Mouse (Mus musculus) megakaryocyte, embryonic 14.5 days (primary cell): ENCODE measurements at regions not wholly inside any gene's neighbourhood (a gene's known extent, or its start where the extent isn't known, plus 50 kb on each side); places are given as distances from the start of the nearest gene placed in this dataset.
"Not testable (repeated sequence)": the region's sequence is repeated elsewhere in the genome, so short reads cannot be mapped to it uniquely, and the experiment has no call there.

Experiments
- H3K27me3 ChIP-seq: replicated peaks from 2 replicates; pipeline ENCODE3; 2012; ENCODE audit warnings: inconsistent platforms
- H3K36me3 ChIP-seq: replicated peaks from 2 replicates; pipeline ENCODE3; 2012; ENCODE audit warnings: low read length, inconsistent platforms, mixed read lengths
- H3K4me1 ChIP-seq: 2 replicates; pipeline ENCODE4 v1.6.1; 2012; ENCODE audit warnings: inconsistent platforms
- H3K4me3 ChIP-seq: replicated peaks from 2 replicates; pipeline ENCODE3; 2012; ENCODE audit warnings: moderate library complexity, mild to moderate bottlenecking, inconsistent platforms
- H3K9me3 ChIP-seq: 2 replicates; pipeline ENCODE4 v1.6.1; 2012; ENCODE audit warnings: inconsistent platforms
- FLI1 ChIP-seq: IDR thresholded peaks from 2 replicates; pipeline ENCODE4 v1.6.1; 2012; ENCODE audit warnings: low read length, inconsistent platforms, mixed read lengths
- GATA1 ChIP-seq: IDR thresholded peaks from 3 replicates; pipeline ENCODE4 v1.6.1; 2012; ENCODE audit warnings: mixed read lengths, low read length, inconsistent platforms, borderline replicate concordance

- H3K4me1 ChIP-seq = no peaks in the 10 kb centered on the region
Measured at GRCm38 (mm10) chr10:69036096-69036495, 115.1 kb upstream of the Rhobtb1 start.

GRCm38 (mm10) chr10:69044171-69044651 is 107.0 kb upstream of the Rhobtb1 start:
- TF ChIP-seq GATA1 = no peak
- no peak for TF ChIP-seq FLI1

More at GRCm38 (mm10) chr10:69036096-69036495, 115.1 kb upstream of the Rhobtb1 start:
- Histone ChIP-seq H3K27me3 (no peaks in the 10 kb centered on the region), H3K9me3 (peaks cover 26% of the 10 kb centered on the region), H3K4me3 (no peak overlapping the region), H3K36me3 (no peaks in the 10 kb centered on the region)
- TF ChIP-seq FLI1 = no peak

GRCm38 (mm10) chr10:69045275-69045674 is 106.0 kb upstream of the Rhobtb1 start:
- TF ChIP-seq GATA1 (no peak), FLI1 (no peak)
- H3K9me3 ChIP-seq = peaks cover 31% of the 10 kb centered on the region
- H3K4me3 ChIP-seq = no peak overlapping the region

More at GRCm38 (mm10) chr10:69044171-69044651, 107.0 kb upstream of the Rhobtb1 start:
- no peak overlapping the region for H3K4me3 ChIP-seq
- H3K9me3 ChIP-seq = peaks cover 30% of the 10 kb centered on the region
- H3K4me1 ChIP-seq = no peaks in the 10 kb centered on the region
- no peaks in the 10 kb centered on the region for H3K27me3 ChIP-seq
- H3K36me3 ChIP-seq = no peaks in the 10 kb centered on the region

GRCm38 (mm10) chr10:69046008-69046555 is 105.2 kb upstream of the Rhobtb1 start:
- Histone ChIP-seq H3K4me1 (no peaks in the 10 kb centered on the region), H3K27me3 (no peaks in the 10 kb centered on the region), H3K4me3 (no peak overlapping the region), H3K36me3 (no peaks in the 10 kb centered on the region), H3K9me3 (peaks cover 30% of the 10 kb centered on the region)
- no peak for TF ChIP-seq GATA1
- no peak for TF ChIP-seq FLI1

More at GRCm38 (mm10) chr10:69045275-69045674, 106.0 kb upstream of the Rhobtb1 start:
- no peaks in the 10 kb centered on the region for H3K4me1 ChIP-seq
- no peaks in the 10 kb centered on the region for H3K27me3 ChIP-seq
- no peaks in the 10 kb centered on the region for H3K36me3 ChIP-seq

GRCm38 (mm10) chr10:69078008-69078407 is 73.2 kb upstream of the Rhobtb1 start:
- Histone ChIP-seq H3K9me3 (peaks cover 8% of the 10 kb centered on the region), H3K4me3 (no peak overlapping the region), H3K27me3 (no peaks in the 10 kb centered on the region), H3K36me3 (no peaks in the 10 kb centered on the region), H3K4me1 (no peaks in the 10 kb centered on the region)
- TF ChIP-seq FLI1 (no peak), GATA1 (no peak)

GRCm38 (mm10) chr10:69086184-69086583 is 65.0 kb upstream of the Rhobtb1 start:
- Histone ChIP-seq H3K4me3 (no peak overlapping the region), H3K36me3 (no peaks in the 10 kb centered on the region)
- no peak for TF ChIP-seq GATA1
- TF ChIP-seq FLI1 = no peak

GRCm38 (mm10) chr10:69091872-69092271 is 59.4 kb upstream of the Rhobtb1 start:
- no peak overlapping the region for H3K4me3 ChIP-seq
- no peak for TF ChIP-seq GATA1
- TF ChIP-seq FLI1 = no peak

More at GRCm38 (mm10) chr10:69086184-69086583, 65.0 kb upstream of the Rhobtb1 start:
- no peaks in the 10 kb centered on the region for H3K4me1 ChIP-seq
- no peaks in the 10 kb centered on the region for H3K27me3 ChIP-seq
- peaks cover 11% of the 10 kb centered on the region; the same call in 1 of the 2 replicates for H3K9me3 ChIP-seq

GRCm38 (mm10) chr10:69100021-69100420 is 51.2 kb upstream of the Rhobtb1 start:
- H3K4me3 ChIP-seq = no peak overlapping the region
- H3K36me3 ChIP-seq = no peaks in the 10 kb centered on the region
- H3K4me1 ChIP-seq = peaks cover 7% of the 10 kb centered on the region
- H3K9me3 ChIP-seq = peaks cover 26% of the 10 kb centered on the region
- no peaks in the 10 kb centered on the region for H3K27me3 ChIP-seq
- TF ChIP-seq FLI1 (no peak), GATA1 (no peak)

More at GRCm38 (mm10) chr10:69091872-69092271, 59.4 kb upstream of the Rhobtb1 start:
- Histone ChIP-seq H3K36me3 (no peaks in the 10 kb centered on the region), H3K4me1 (no peaks in the 10 kb centered on the region), H3K27me3 (no peaks in the 10 kb centered on the region), H3K9me3 (peaks cover 29% of the 10 kb centered on the region)

- H3K27me3 ChIP-seq = not testable (repeated sequence)
- H3K9me3 ChIP-seq = peaks cover 24% of the 10 kb centered on the region
Measured at GRCm38 (mm10) chr10:69100742-69101141, 50.5 kb upstream of the Rhobtb1 start.

More at GRCm38 (mm10) chr10:69100742-69101141, 50.5 kb upstream of the Rhobtb1 start:
- not testable (repeated sequence) for H3K4me3 ChIP-seq, H3K36me3 ChIP-seq, H3K4me1 ChIP-seq
